ENCODE assay signal across 23 mouse cellular contexts in genomic region chr1:38221431-38221830, GRCm38 (mm10).
"Had no signal": no experiment of that assay in that cellular context is flagged by ENCODE, and none has a peak within 500 bp of the region (broad histone marks: within the 10 kb centered on the region; RNA-seq: fewer than 3 reads in every experiment).

No protein-coding gene starts in this region.

- DNase-seq: kidney, adult 11 months; layer of hippocampus, adult 9-11 months; liver; lung, adult 18-20 months; midbrain, embryonic 14.5 days; right cerebral cortex, adult 18-20 months; right cerebral cortex, postnatal 14 days; right cerebral cortex, postnatal 4 days; spleen, adult 18-20 months; thymus, adult 2 months; thymus, postnatal 14 days; thymus, postnatal 4 days had no signal

- H3K9ac ChIP-seq: limb, embryonic 13.5 days; liver, embryonic 12.5 days; liver, embryonic 15.5 days; lung, embryonic 15.5 days; neural tube, embryonic 12.5 days; neural tube, embryonic 15.5 days; stomach, embryonic 15.5 days had no signal

- H3K9me3 ChIP-seq: liver, embryonic 15.5 days; stomach, embryonic 15.5 days had no signal

- ATAC-seq: liver, embryonic 12.5 days had no signal

- H3K4me3 ChIP-seq: layer of hippocampus, adult 2 months; limb, embryonic 10.5 days; limb, embryonic 13.5 days; liver, embryonic 12.5 days; liver, embryonic 15.5 days; lung, embryonic 15.5 days; neural tube, embryonic 12.5 days; neural tube, embryonic 15.5 days; stomach, embryonic 15.5 days had no signal

- H3K27ac ChIP-seq: kidney, postnatal 0 days; layer of hippocampus, adult 2 months; limb, embryonic 10.5 days; limb, embryonic 13.5 days; liver, embryonic 12.5 days; liver, embryonic 15.5 days; lung, embryonic 15.5 days; macrophage; neural tube, embryonic 12.5 days; neural tube, embryonic 15.5 days; stomach, embryonic 15.5 days had no signal

- H3K4me2 ChIP-seq: limb, embryonic 13.5 days; liver, embryonic 12.5 days; liver, embryonic 15.5 days; lung, embryonic 15.5 days; neural tube, embryonic 12.5 days; neural tube, embryonic 15.5 days; stomach, embryonic 15.5 days had no signal

- H3K4me1 ChIP-seq: liver, embryonic 12.5 days; liver, embryonic 15.5 days had no signal

- H3K36me3 ChIP-seq: liver, embryonic 12.5 days; liver, embryonic 15.5 days; lung, embryonic 15.5 days had no signal

- H3K27me3 ChIP-seq: limb, embryonic 13.5 days; liver, embryonic 12.5 days; liver, embryonic 15.5 days; lung, embryonic 15.5 days; neural tube, embryonic 12.5 days; neural tube, embryonic 15.5 days; stomach, embryonic 15.5 days had no signal
